Mouse (Mus musculus) thymus, adult 2 months (tissue): ENCODE results near the gene Stk31.

Source experiments
- CTCF ChIP-seq: fragments of 200-500 bp; IDR thresholded peaks from 2 replicates; pipeline ENCODE4 v1.5.1; 2012; ENCODE audit warnings: mild to moderate bottlenecking, control low read depth, low read length, moderate library complexity, borderline replicate concordance; ENCODE audit not compliant: control insufficient read depth, poor library complexity, insufficient read depth; ENCODE audit errors: extremely low read depth
- POLR2A ChIP-seq: fragments of 200-500 bp; IDR thresholded peaks from 2 replicates; pipeline ENCODE4 v1.6.1; 2012; ENCODE audit warnings: mild to moderate bottlenecking, low read length, control low read depth, moderate library complexity; ENCODE audit not compliant: control insufficient read depth, poor library complexity, insufficient read depth; ENCODE audit errors: extremely low read depth

DNA sequence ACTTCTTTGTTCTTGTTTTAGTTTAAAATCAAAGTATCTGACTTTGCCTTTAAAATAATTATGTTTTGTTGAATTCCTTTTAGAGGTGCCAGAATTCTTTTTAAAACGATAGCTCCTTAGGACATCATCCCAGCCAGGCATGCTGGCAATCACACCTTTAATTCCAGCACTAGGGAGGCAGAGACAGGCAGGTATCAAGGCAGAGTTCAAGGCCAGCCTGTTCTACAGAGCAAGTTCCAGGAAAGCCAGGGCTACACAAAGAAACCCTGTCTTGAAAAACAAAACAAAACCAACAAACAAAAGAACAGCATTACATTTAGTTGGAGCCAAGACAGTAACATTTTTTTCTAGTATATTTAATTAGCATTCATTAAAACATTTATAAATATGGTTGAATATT, 20.6 kb downstream of the Stk31 start:
- TF ChIP-seq POLR2A (no peak), CTCF (no peak)
